Mouse (Mus musculus): ENCODE measurements around the gene Ugt1a10. TPM values are rescaled to one million over a fixed set of nuclear protein-coding genes. Genes with fewer than 3 reads are reported as not detected.

Gene Ugt1a10
- polyA plus RNA-seq, 1 experiment = not detected

DNA sequence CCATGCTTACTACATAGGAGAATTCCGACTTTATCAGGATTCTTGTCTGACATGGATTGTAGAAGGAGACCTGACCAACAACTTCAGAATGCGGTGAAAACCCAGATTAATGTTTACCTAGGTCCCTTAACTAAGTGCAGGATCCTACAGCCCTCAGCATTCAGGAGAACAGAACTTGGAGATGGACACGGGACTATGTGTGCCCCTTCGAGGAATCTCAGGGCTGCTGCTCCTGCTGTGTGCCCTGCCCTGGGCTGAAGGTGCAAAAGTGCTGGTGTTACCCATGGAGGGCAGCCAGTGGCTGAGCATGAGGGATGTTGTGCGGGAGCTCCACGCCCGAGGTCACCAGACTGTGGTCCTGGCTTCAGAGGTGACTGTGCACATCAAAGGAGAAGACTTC is 145.3 kb downstream of the Ugt1a10 start, which contains the start of gene Ugt1a2:
TSS of gene Ugt1a2 (plus strand) at position 146 of the 400 bp plus-strand sequence.
- WGBS = 86% methylated on average over 7 of the region's 7 CpGs
- no peak for TF ChIP-seq POLR2A (IDR thresholded peaks at IDR 0.05; ENCODE audit: borderline replicate concordance, control insufficient read depth, low read depth, low read length)
- no peak for TF ChIP-seq CTCF (IDR thresholded peaks at IDR 0.05; ENCODE audit: control insufficient read depth, insufficient read depth, low read length)

GRCm38 (mm10) chr1:88205294-88205922 is 150.2 kb downstream of the Ugt1a10 start, which contains the start of gene Dnajb3:
Dnajb3 (minus strand) TSS chr1:88205782.
- peak within 1 kb of the TSS; percentile 65 for H3K4me3 ChIP-seq (replicated peaks; ENCODE audit: control insufficient read depth, low read depth, low read length)
- H3K27ac ChIP-seq (ENCODE audit: control insufficient read depth, insufficient read depth, low read depth, low read length, poor library complexity) = peak within 1 kb of the TSS; percentile 81
- TF ChIP-seq CTCF (IDR thresholded peaks at IDR 0.05; ENCODE audit: control insufficient read depth, insufficient read depth, low read length) (no peak), POLR2A (IDR thresholded peaks at IDR 0.05; ENCODE audit: borderline replicate concordance, control insufficient read depth, low read depth, low read length) (peak; percentile 92; the same call in 1 of the 2 replicates)
- 25% methylated on average over 62 of the region's 62 CpGs for WGBS
- no peaks in the 10 kb centered on the region; the same call in 1 of the 2 replicates for H3K4me1 ChIP-seq (ENCODE audit: control insufficient read depth, insufficient read depth, low read length)

More for the DNA sequence above, 145.3 kb downstream of the Ugt1a10 start, which contains the start of gene Ugt1a2:
- H3K4me1 ChIP-seq (ENCODE audit: control insufficient read depth, insufficient read depth, low read length) = no peaks in the 10 kb centered on the region
- no peak within 1 kb of the TSS for H3K27ac ChIP-seq (ENCODE audit: control insufficient read depth, insufficient read depth, low read depth, low read length, poor library complexity)
- no peak within 1 kb of the TSS for H3K4me3 ChIP-seq (replicated peaks; ENCODE audit: control insufficient read depth, low read depth, low read length)

DNA sequence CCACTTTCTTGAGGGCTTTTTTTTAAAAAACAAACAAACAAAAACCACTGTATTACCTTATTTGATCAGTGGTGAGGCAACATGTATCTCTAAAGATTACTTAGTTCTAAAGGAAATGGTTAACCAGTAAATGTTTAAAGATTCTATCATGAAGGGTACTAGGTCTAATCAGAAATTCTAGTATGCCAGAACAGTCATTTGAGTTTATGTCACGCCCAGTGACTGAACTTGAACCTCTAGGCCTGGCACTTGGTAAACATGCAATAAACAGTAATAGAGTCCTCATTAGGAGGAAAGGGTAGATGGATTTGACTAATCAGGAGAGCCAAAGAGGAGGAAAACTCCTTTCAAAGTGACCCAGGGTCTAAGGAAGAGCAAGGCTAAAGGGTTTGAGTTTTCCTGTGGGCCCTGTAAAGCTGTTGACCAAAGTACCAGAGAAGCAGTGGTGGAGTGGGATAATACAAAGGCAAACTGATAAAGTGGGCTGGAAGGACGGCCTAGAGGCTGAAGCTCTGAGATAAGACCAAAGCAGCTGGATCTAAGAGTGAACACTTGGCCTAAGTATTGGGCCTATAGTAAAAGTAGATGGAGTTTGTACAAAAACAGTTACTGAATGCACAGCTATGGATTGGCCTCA is 151.8 kb downstream of the Ugt1a10 start:
- no peaks in the 10 kb centered on the region; the same call in 1 of the 2 replicates for H3K4me1 ChIP-seq (ENCODE audit: control insufficient read depth, insufficient read depth, low read length)
- WGBS = 50% methylated on average over 2 of the region's 2 CpGs
- no peak overlapping the region for H3K4me3 ChIP-seq (replicated peaks; ENCODE audit: control insufficient read depth, low read depth, low read length)
- peak overlapping the region; percentile 29; the same call in 1 of the 2 replicates for H3K27ac ChIP-seq (ENCODE audit: control insufficient read depth, insufficient read depth, low read depth, low read length, poor library complexity)
- TF ChIP-seq CTCF (IDR thresholded peaks at IDR 0.05; ENCODE audit: control insufficient read depth, insufficient read depth, low read length) = no peak
- no peak for TF ChIP-seq POLR2A (IDR thresholded peaks at IDR 0.05; ENCODE audit: borderline replicate concordance, control insufficient read depth, low read depth, low read length)

DNA sequence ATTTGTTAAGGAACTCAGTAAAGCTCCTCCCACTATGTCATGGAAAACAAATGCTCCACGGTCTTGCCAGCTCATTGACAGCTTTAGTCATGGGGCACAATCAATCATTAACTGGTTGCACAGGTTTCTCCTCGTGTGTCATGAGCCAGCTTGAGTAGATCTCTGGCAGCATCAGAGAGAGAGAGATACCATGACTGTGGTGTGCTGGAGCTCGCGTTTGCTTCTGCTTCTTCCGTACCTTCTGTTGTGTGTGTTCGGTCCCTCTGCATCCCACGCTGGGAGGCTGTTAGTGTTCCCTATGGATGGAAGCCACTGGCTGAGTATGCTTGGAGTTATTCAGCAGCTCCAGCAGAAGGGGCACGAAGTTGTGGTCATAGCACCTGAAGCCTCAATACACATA is 156.6 kb downstream of the Ugt1a10 start, which contains the start of gene Ugt1a1:
TSS of gene Ugt1a1 (plus strand) at position 148 of the 400 bp plus-strand sequence.
- H3K27ac ChIP-seq (ENCODE audit: control insufficient read depth, insufficient read depth, low read depth, low read length, poor library complexity) = no peak within 1 kb of the TSS
- H3K4me3 ChIP-seq (replicated peaks; ENCODE audit: control insufficient read depth, low read depth, low read length) = no peak within 1 kb of the TSS
- H3K4me1 ChIP-seq (ENCODE audit: control insufficient read depth, insufficient read depth, low read length) = no peaks in the 10 kb centered on the region; the same call in 1 of the 2 replicates
- WGBS = 68% methylated on average over 8 of the region's 8 CpGs
- no peak for TF ChIP-seq POLR2A (IDR thresholded peaks at IDR 0.05; ENCODE audit: borderline replicate concordance, control insufficient read depth, low read depth, low read length)
- no peak for TF ChIP-seq CTCF (IDR thresholded peaks at IDR 0.05; ENCODE audit: control insufficient read depth, insufficient read depth, low read length)

DNA sequence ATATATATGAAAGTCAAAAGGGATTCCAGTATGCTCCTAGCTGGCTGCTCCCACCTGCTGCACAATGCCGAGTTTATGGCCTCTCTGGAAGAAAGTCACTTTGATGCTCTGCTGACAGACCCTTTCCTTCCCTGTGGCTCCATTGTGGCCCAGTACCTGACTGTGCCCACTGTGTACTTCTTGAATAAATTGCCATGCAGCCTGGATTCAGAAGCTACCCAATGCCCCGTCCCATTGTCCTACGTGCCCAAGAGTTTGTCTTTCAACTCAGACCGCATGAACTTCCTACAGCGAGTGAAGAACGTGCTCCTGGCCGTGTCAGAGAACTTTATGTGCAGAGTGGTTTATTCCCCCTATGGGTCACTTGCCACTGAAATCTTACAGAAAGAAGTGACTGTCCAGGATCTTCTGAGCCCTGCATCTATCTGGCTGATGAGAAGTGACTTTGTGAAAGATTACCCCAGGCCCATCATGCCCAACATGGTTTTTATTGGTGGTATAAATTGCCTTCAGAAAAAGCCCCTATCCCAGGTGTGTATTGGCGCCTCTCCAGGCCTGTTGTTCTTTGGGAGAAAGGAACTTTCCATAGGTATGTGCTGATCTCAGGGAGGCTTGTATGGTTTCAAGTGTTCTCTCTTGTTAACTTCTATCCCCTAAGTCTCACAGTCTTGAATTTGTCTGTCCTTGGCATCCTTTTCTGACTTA is 157.3 kb downstream of the Ugt1a10 start:
- no peak overlapping the region for H3K4me3 ChIP-seq (replicated peaks; ENCODE audit: control insufficient read depth, low read depth, low read length)
- H3K4me1 ChIP-seq (ENCODE audit: control insufficient read depth, insufficient read depth, low read length) = no peaks in the 10 kb centered on the region; the same call in 1 of the 2 replicates
- TF ChIP-seq CTCF (IDR thresholded peaks at IDR 0.05; ENCODE audit: control insufficient read depth, insufficient read depth, low read length) = no peak
- no peak for TF ChIP-seq POLR2A (IDR thresholded peaks at IDR 0.05; ENCODE audit: borderline replicate concordance, control insufficient read depth, low read depth, low read length)
- 60% methylated on average over 8 of the region's 8 CpGs for WGBS
- no peak overlapping the region for H3K27ac ChIP-seq (ENCODE audit: control insufficient read depth, insufficient read depth, low read depth, low read length, poor library complexity)

DNA sequence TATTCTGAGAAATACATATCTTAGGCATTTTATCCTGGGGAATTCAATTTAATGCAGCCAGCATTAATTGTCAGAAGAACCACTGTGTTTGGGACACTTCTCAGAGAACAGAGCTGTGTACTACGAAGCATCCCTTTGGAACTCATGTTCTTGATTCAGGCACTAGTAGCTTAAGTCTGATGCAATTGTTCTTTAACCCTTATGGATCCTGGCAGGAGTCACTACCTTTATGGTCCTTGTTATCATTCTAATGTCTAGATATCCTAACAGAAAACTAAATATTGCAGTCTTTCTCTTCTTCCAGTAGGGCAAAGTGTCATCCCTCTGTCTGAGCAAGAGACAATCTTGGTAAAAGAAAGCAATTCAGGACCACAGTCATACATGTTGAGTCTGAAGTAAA is 157.9 kb downstream of the Ugt1a10 start:
- Histone ChIP-seq H3K4me3 (replicated peaks; ENCODE audit: control insufficient read depth, low read depth, low read length) (no peak overlapping the region), H3K27ac (ENCODE audit: control insufficient read depth, insufficient read depth, low read depth, low read length, poor library complexity) (no peak overlapping the region), H3K4me1 (ENCODE audit: control insufficient read depth, insufficient read depth, low read length) (no peaks in the 10 kb centered on the region; the same call in 1 of the 2 replicates)
- 65% methylated on average over 1 of the region's 1 CpGs for WGBS
- no peak for TF ChIP-seq CTCF (IDR thresholded peaks at IDR 0.05; ENCODE audit: control insufficient read depth, insufficient read depth, low read length)
- TF ChIP-seq POLR2A (IDR thresholded peaks at IDR 0.05; ENCODE audit: borderline replicate concordance, control insufficient read depth, low read depth, low read length) = no peak

DNA sequence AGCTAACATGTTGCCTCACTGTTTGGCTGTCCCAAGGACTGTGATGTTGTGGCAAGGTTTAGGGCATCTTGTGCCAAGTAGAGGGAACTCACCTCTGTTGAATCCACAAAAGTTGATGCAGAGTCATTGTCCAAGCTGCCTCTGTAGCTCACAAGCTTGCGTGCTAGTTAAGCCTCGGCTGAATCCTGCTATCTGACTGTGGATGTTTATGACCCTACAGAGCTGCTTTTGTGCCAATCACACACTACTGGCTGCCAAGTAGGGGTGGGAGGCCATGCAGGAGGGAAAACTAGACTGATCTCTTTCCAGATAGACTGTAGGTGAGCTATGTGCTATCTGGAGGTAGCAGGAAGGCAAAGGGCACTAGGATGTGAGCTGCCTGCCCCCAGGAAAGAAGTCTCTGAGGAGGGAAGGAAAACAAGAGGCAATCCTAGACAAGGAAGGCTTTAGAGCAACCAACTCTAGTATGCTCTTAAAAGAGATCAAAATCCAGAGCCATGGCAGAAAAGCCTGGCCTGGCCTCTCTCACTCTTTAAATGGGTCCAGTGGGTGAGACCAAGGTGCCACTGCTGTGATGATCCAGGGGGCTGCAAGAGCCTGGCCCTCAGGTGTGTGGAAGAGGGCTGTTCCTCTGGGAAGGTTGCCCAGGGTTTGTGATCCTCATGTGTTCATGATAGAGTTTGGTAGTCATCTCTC is 158.7 kb downstream of the Ugt1a10 start:
- no peak overlapping the region for H3K4me3 ChIP-seq (replicated peaks; ENCODE audit: control insufficient read depth, low read depth, low read length)
- no peaks in the 10 kb centered on the region for H3K4me1 ChIP-seq (ENCODE audit: control insufficient read depth, insufficient read depth, low read length)
- 72% methylated on average over 2 of the region's 2 CpGs for WGBS
- H3K27ac ChIP-seq (ENCODE audit: control insufficient read depth, insufficient read depth, low read depth, low read length, poor library complexity) = no peak overlapping the region
- no peak for TF ChIP-seq POLR2A (IDR thresholded peaks at IDR 0.05; ENCODE audit: borderline replicate concordance, control insufficient read depth, low read depth, low read length)
- TF ChIP-seq CTCF (IDR thresholded peaks at IDR 0.05; ENCODE audit: control insufficient read depth, insufficient read depth, low read length) = no peak

Data from bone marrow, adult 2 months (tissue).